Mouse (Mus musculus) stomach, embryonic 16.5 days (tissue): ENCODE results near the gene March4. TPM values are rescaled to one million over a fixed set of nuclear protein-coding genes. Genes with fewer than 3 reads are reported as not detected.

Experiments
- ATAC-seq: fragments of 200-750 bp; cut with Nextera tagmentation; 2 replicates; pipeline ENCODE4 v1.8.0; 2017; ENCODE audit warnings: moderate number of reproducible peaks, moderate TSS enrichment; ENCODE audit not compliant: insufficient read depth, low FRiP score
- H3K27ac ChIP-seq: fragments of 300-500 bp; sonication (generic); 2 replicates; pipeline ENCODE4 v1.5.1; 2014; ENCODE audit warnings: low read length
- H3K27me3 ChIP-seq: fragments of 300-500 bp; sonication (generic); 2 replicates; pipeline ENCODE4 v1.6.1; 2014; ENCODE audit warnings: low read length, control low read depth, mixed read lengths; ENCODE audit not compliant: control insufficient read depth, insufficient read depth
- H3K36me3 ChIP-seq: fragments of 300-500 bp; sonication (generic); 2 replicates; pipeline ENCODE4 v1.6.1; 2014; ENCODE audit warnings: low read length; ENCODE audit not compliant: control insufficient read depth, insufficient read depth
- H3K4me1 ChIP-seq: fragments of 300-500 bp; sonication (generic); 2 replicates; pipeline ENCODE4 v1.6.1; 2014; ENCODE audit warnings: low read length, control low read depth, mixed read lengths; ENCODE audit not compliant: control insufficient read depth, insufficient read depth
- H3K4me2 ChIP-seq: fragments of 300-500 bp; sonication (generic); 2 replicates; pipeline ENCODE4 v1.6.1; 2014; ENCODE audit warnings: low read depth, low read length, mixed read lengths
- H3K4me3 ChIP-seq: fragments of 300-500 bp; sonication (generic); replicated peaks from 2 replicates; pipeline ENCODE4 v1.5.1; 2014; ENCODE audit warnings: mild to moderate bottlenecking, low read length
- H3K9ac ChIP-seq: fragments of 300-500 bp; sonication (generic); 2 replicates; pipeline ENCODE4 v1.6.1; 2014; ENCODE audit warnings: low read length
- H3K9me3 ChIP-seq: fragments of 300-500 bp; sonication (generic); replicated peaks from 2 replicates; pipeline ENCODE4 v1.6.1; 2016; ENCODE audit warnings: low read length, control low read depth; ENCODE audit not compliant: control insufficient read depth
- WGBS: fragments of 180-500 bp; shearing (Covaris S2); extraction: QIAGEN DNeasy Blood & Tissue Kit; methylation state at CpG from one replicate; pipeline ENCODE4 v1.1.7; 2014; 5-methylcytosine and 5-hydroxymethylcytosine counted together
- polyA plus RNA-seq: library from polyadenylated mRNA; unstranded; fragments of >200 nt; fragmentation: Nextera tagmentation; extraction: Ambion mirVana; gene quantifications from 2 replicates; pipeline ENCODE4 v1.2.1, GENCODE M21; 2015

March4 gene
- polyA plus RNA-seq, 1 experiment from 2014 or later = 0.14 TPM

DNA sequence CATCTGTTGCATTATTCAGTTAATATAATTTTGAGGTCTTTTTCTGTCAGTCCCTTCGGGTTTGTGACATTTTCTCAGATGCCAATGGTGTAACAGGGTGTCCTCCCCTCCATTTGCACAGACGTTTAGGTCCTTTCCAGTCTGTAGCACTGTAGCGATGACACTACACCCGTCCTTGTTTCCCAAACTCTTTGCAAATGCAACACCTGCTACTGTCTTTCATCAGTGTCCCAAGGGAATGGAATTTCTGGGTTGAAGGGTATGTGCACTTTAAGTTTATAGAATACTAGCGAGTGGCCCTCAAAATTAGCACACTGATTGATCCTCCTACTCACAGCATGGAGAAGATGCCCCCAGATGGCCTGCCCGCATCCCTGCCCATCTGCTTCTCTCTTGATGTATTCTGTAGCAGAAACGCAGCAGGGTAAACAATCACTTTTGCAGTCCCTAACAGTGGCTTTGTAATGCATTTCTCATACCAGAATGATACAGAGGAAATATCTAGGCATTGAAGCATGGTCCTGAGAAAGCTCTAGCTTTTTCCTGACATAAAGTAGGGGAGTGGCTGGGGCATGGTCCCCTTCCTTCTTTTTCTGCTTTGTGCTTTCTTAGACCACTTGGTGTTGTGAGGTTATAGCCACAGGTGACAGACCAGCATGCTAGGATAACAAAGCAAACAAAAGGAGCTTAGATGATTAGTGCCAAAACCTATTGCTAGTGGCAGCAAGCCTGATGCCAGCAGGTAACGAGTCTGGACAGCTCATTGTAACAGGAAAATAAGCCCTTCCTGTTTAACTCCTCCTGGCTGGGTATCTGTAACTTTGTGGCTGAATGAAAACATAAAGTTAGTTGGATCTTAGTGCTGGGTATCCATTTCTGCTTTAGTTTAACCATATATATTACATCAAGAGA lies 117.7 kb downstream of the March4 start:
- 73% methylated on average over 8 of the region's 8 CpGs for WGBS
- no peaks in the 10 kb centered on the region for H3K27me3 ChIP-seq
- no peak overlapping the region for H3K4me3 ChIP-seq
- H3K27ac ChIP-seq = no peak overlapping the region
- no peak for ATAC-seq
- no peaks in the 10 kb centered on the region for H3K9me3 ChIP-seq
- no peak overlapping the region for H3K4me2 ChIP-seq
- H3K4me1 ChIP-seq = no peaks in the 10 kb centered on the region
- H3K36me3 ChIP-seq = no peaks in the 10 kb centered on the region
- H3K9ac ChIP-seq = no peak overlapping the region

DNA sequence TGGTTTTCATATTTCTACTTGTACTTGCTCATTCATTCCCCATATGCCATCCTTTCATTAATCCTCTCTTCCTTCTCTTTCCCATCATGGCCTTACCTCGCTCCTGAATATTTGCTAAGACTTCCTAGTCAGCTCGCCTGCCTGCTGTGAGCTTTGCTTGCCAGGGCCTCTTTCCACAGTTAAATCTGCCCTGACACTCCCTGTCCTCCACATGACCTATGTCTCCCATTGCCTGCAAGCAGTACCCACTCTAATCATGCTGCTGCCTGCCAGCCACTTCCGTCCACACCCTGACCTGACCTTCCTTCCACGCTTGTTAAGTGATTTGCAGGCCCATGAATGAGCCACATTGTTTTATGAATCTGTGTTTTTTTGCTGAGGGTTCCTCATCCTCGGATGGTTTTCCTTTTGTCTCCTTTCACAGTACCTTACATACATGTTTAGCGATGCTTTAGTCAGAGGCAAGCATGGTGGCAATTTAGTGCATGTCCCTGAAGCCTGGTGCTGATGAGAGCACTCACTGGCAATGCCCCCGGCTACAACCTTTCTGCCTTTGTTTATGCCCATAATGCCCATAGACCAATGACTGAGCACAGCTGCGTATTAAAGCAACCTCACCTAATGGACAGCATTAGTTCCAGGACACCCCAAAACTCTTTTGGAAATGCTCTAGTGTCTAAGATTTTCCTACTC lies 122.0 kb downstream of the March4 start:
- peak; percentile 79 for ATAC-seq

DNA sequence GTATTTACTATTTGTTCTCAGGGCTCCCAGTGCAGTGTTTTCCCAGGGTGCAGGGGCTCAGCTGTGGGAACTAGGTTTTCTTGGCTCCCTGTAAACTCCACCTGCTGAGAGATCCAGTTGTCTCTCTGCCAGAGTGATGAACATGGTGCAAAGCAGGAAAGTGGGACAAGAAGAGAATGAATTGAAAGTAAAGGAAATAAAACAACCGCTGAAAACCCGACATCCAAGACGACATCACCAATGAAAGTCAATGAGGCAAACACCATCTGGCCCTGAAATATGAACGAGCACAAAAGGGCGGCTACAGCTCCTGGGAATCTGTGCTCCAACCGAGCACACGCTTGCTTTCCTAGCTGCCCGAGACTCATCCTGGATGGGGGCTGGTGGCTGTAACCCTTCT lies 122.6 kb downstream of the March4 start:
- Histone ChIP-seq H3K4me1 (no peaks in the 10 kb centered on the region), H3K4me2 (no peak overlapping the region), H3K4me3 (no peak overlapping the region), H3K36me3 (no peaks in the 10 kb centered on the region), H3K9me3 (no peaks in the 10 kb centered on the region), H3K27ac (no peak overlapping the region), H3K9ac (no peak overlapping the region), H3K27me3 (no peaks in the 10 kb centered on the region)
- ATAC-seq = no peak
- WGBS = 80% methylated on average over 8 of the region's 8 CpGs

More for the DNA sequence above, 122.0 kb downstream of the March4 start:
- 56% methylated on average over 8 of the region's 8 CpGs for WGBS
- Histone ChIP-seq H3K4me3 (no peak overlapping the region), H3K27ac (no peak overlapping the region), H3K27me3 (no peaks in the 10 kb centered on the region), H3K36me3 (no peaks in the 10 kb centered on the region), H3K9ac (no peak overlapping the region), H3K4me1 (no peaks in the 10 kb centered on the region), H3K9me3 (no peaks in the 10 kb centered on the region), H3K4me2 (no peak overlapping the region)

DNA sequence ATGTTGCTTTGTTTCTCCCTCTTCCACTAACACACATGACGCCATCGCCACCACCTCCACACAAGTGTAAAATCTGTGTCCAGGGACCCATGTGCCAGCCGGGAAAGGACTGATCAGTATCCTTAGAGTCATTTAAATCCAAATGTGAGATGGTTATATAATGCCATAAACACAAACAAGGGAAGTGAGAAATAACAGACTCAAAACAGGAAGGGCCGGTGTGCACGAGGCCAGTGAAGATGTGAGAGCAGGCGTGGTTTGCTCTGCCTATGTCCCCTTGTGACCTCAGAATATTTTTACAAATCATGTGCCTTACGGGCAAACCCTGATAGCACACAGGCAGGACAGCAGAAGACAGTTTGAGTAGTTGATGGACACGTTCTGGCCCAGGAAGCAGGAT lies 123.5 kb downstream of the March4 start:
- ATAC-seq = no peak
- no peaks in the 10 kb centered on the region for H3K27me3 ChIP-seq
- WGBS = 86% methylated on average over 8 of the region's 8 CpGs

DNA sequence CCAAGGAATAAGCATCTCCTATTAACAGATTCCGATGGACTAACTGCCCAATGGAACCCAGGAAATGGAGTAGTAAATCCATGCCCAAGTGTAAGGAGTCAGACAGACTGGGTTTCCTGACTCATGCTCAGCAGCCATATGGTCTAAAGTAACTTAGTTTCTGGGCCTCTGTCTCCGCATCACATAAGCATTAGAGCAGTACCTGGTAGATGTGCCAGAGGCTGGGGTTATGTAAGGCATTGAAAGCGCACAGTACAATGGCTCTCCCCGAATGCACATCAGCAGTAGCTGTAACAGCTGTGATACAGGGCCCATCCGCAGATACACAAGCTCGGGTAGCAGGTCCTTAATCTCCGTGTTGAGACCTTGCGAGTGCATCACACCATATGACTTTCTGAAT lies 125.6 kb downstream of the March4 start:
- Histone ChIP-seq H3K4me2 (no peak overlapping the region), H3K9ac (no peak overlapping the region), H3K27ac (no peak overlapping the region), H3K9me3 (no peaks in the 10 kb centered on the region), H3K4me1 (no peaks in the 10 kb centered on the region), H3K4me3 (no peak overlapping the region), H3K36me3 (no peaks in the 10 kb centered on the region), H3K27me3 (no peaks in the 10 kb centered on the region)
- 92% methylated on average over 8 of the region's 8 CpGs for WGBS
- no peak for ATAC-seq

More for the DNA sequence above, 123.5 kb downstream of the March4 start:
- H3K9me3 ChIP-seq = no peaks in the 10 kb centered on the region
- no peak overlapping the region for H3K4me3 ChIP-seq
- no peaks in the 10 kb centered on the region for H3K4me1 ChIP-seq
- no peak overlapping the region for H3K9ac ChIP-seq
- no peak overlapping the region for H3K27ac ChIP-seq
- H3K36me3 ChIP-seq = no peaks in the 10 kb centered on the region
- no peak overlapping the region for H3K4me2 ChIP-seq

- Histone ChIP-seq H3K4me2 (no peak overlapping the region), H3K27ac (no peak overlapping the region), H3K27me3 (no peaks in the 10 kb centered on the region), H3K4me1 (no peaks in the 10 kb centered on the region), H3K36me3 (no peaks in the 10 kb centered on the region), H3K9ac (no peak overlapping the region), H3K4me3 (no peak overlapping the region), H3K9me3 (no peaks in the 10 kb centered on the region)
- ATAC-seq = no peak
- 83% methylated on average over 5 of the region's 5 CpGs for WGBS
Observed at GRCm38 (mm10) chr1:72409936-72410335, 126.8 kb downstream of the March4 start.

DNA sequence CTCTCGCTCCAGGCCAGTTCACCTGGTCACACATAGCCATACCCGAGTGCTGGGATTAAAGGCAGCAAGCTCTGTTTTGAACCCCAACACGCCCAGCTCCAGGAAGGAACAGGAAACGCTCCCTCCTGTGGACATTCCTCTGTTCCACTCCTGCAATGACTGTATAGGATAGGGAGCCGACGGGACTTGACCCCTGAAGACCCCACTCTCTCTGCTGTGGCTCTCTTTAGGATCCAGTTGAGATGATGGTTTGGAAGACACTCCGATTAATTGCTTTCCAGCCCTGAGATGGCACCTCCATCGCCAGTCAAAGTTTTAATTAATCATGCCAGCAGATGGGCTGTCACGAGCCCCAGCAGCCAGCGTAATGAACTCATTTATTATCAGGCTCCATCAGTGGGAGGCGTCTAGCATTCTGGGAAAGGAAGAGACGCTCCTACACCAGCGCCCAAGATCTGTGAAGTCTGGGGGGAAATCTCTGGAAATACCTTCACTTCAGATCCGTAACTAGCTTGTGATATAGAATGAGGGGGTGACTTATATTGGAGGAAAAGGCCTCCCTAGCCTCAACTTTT lies 130.1 kb downstream of the March4 start:
- H3K4me1 ChIP-seq = no peaks in the 10 kb centered on the region
- WGBS = 53% methylated on average over 14 of the region's 14 CpGs
- no peak overlapping the region for H3K4me3 ChIP-seq
- H3K9ac ChIP-seq = no peak overlapping the region
- no peaks in the 10 kb centered on the region for H3K27me3 ChIP-seq
- H3K27ac ChIP-seq = no peak overlapping the region
- no peaks in the 10 kb centered on the region for H3K36me3 ChIP-seq
- no peaks in the 10 kb centered on the region for H3K9me3 ChIP-seq
- no peak for ATAC-seq
- no peak overlapping the region for H3K4me2 ChIP-seq

GRCm38 (mm10) chr1:72401331-72402069 lies 135.2 kb downstream of the March4 start:
- no peak overlapping the region for H3K4me3 ChIP-seq
- no peaks in the 10 kb centered on the region for H3K36me3 ChIP-seq
- 64% methylated on average over 8 of the region's 8 CpGs for WGBS
- no peak for ATAC-seq
- H3K27ac ChIP-seq = no peak overlapping the region
- no peak overlapping the region for H3K9ac ChIP-seq
- H3K4me1 ChIP-seq = peaks cover 6% of the 10 kb centered on the region; the same call in 1 of the 2 replicates
- no peaks in the 10 kb centered on the region for H3K9me3 ChIP-seq
- H3K4me2 ChIP-seq = no peak overlapping the region
- H3K27me3 ChIP-seq = no peaks in the 10 kb centered on the region
